Mouse (Mus musculus): ENCODE results near the gene Pitpnm1. TPM values are rescaled to one million over a fixed set of nuclear protein-coding genes. Genes with fewer than 3 reads are reported as not detected.

Gene Pitpnm1
- total and polyA plus RNA-seq, 3 experiments: 25.3 to 51.2 TPM; not detected in 1

GRCm38 (mm10) chr19:4051741-4052515 lies 47.9 kb upstream of the Pitpnm1 start:
- Histone ChIP-seq H3K9ac (ENCODE audit: control insufficient read depth, low read depth, low read length, poor library complexity, severe bottlenecking) (no peak overlapping the region), H3K36me3 (ENCODE audit: control insufficient read depth in 1 of 2, insufficient read depth in 2 of 2, low read length in 2 of 2) (peaks cover 0 to under 1% of the 10 kb centered on the region in 2 experiments; a peak in 1 of 4 replicates), H3K27me3 (ENCODE audit: control insufficient read depth in 1 of 2, insufficient read depth in 2 of 2, low read length in 2 of 2) (peaks cover 0 to 3% of the 10 kb centered on the region in 2 experiments; a peak in 1 of 4 replicates), H3K4me3 (ENCODE audit: control insufficient read depth in 1 of 2, insufficient read depth in 1 of 2, low read depth in 2 of 2, low read length in 2 of 2) (no peak overlapping the region), H3K4me1 (ENCODE audit: control insufficient read depth in 1 of 2, insufficient read depth in 2 of 2, low read length in 2 of 2) (peaks cover 0 to 3% of the 10 kb centered on the region in 2 experiments; a peak in 1 of 4 replicates), H3K27ac (ENCODE audit: control insufficient read depth, low read depth, low read length) (no peak overlapping the region), H3K9me3 (replicated peaks; ENCODE audit: insufficient read depth, low read length) (no peaks in the 10 kb centered on the region), H3K79me2 (ENCODE audit: control insufficient read depth, insufficient read depth, low read length, poor library complexity) (no peaks in the 10 kb centered on the region)
- TF ChIP-seq ETS1 (IDR thresholded peaks at IDR 0.05; ENCODE audit: low read depth, low read length): no peak
- TF ChIP-seq SMC3 (IDR thresholded peaks at IDR 0.05; ENCODE audit: low read depth, low read length): peak; percentile 88
- peak; percentile 64 for TF ChIP-seq ZC3H11A (IDR thresholded peaks at IDR 0.05; ENCODE audit: low read depth, low read length)
- no peak for TF ChIP-seq RCOR1 (IDR thresholded peaks at IDR 0.05; ENCODE audit: low read depth, low read length)
- peak; percentile 61 for TF ChIP-seq RAD21 (IDR thresholded peaks at IDR 0.05; ENCODE audit: low read depth, low read length)
- TF ChIP-seq CHD2 (IDR thresholded peaks at IDR 0.05; ENCODE audit: low read length): no peak
- peak; percentile 78 to 90 (median 82) for TF ChIP-seq CTCF (IDR thresholded peaks at IDR 0.05 in 2 of 3, conservative IDR thresholded peaks at IDR 0.05 in 1 of 3; ENCODE audit: control insufficient read depth in 1 of 3, insufficient read depth in 1 of 3, low read depth in 2 of 3, low read length in 3 of 3, poor library complexity in 1 of 3, severe bottlenecking in 1 of 3)
- no peak for TF ChIP-seq POLR2A (IDR thresholded peaks at IDR 0.05; ENCODE audit: control insufficient read depth in 1 of 2, insufficient read depth in 1 of 2, low read depth in 1 of 2, low read length in 2 of 2, poor library complexity in 1 of 2)
- no peak for TF ChIP-seq ZKSCAN1 (IDR thresholded peaks at IDR 0.05; ENCODE audit: low read depth, low read length)
- TF ChIP-seq POLR2AphosphoS2 (IDR thresholded peaks at IDR 0.05; ENCODE audit: low read length): no peak
- no peak for TF ChIP-seq GATA1 (IDR thresholded peaks at IDR 0.05; ENCODE audit: low read depth, low read length)
- DNase-seq (ENCODE audit: low read depth, low spot score): peak; percentile 66

- no peak for TF ChIP-seq HCFC1 (IDR thresholded peaks at IDR 0.05; ENCODE audit: low read depth, low read length)
- TF ChIP-seq USF2 (IDR thresholded peaks at IDR 0.05; ENCODE audit: borderline replicate concordance in 1 of 2, insufficient read depth in 1 of 2, low read depth in 1 of 2, low read length in 2 of 2): no peak
- TF ChIP-seq MAZ (IDR thresholded peaks at IDR 0.05; ENCODE audit: low read depth, low read length): no peak
- TF ChIP-seq MAX (IDR thresholded peaks at IDR 0.05; ENCODE audit: low read length): no peak
- no peak for TF ChIP-seq GATA1 (IDR thresholded peaks at IDR 0.05; ENCODE audit: low read depth, low read length)
- no peak for TF ChIP-seq ZKSCAN1 (IDR thresholded peaks at IDR 0.05; ENCODE audit: low read depth, low read length)
- TF ChIP-seq CTCF (IDR thresholded peaks at IDR 0.05 in 2 of 3, conservative IDR thresholded peaks at IDR 0.05 in 1 of 3; ENCODE audit: control insufficient read depth in 1 of 3, insufficient read depth in 1 of 3, low read depth in 2 of 3, low read length in 3 of 3, poor library complexity in 1 of 3, severe bottlenecking in 1 of 3): no peak
- TF ChIP-seq GABPA (IDR thresholded peaks at IDR 0.05; ENCODE audit: low read depth, low read length): no peak
- no peak for TF ChIP-seq E2F4 (IDR thresholded peaks at IDR 0.05; ENCODE audit: borderline replicate concordance, low read depth, low read length)
- no peak for TF ChIP-seq ZC3H11A (IDR thresholded peaks at IDR 0.05; ENCODE audit: low read depth, low read length)
- no peak overlapping the region for H3K27ac ChIP-seq (ENCODE audit: control insufficient read depth, low read depth, low read length)
- H3K79me2 ChIP-seq (ENCODE audit: control insufficient read depth, insufficient read depth, low read length, poor library complexity): no peaks in the 10 kb centered on the region
- no peaks in the 10 kb centered on the region for H3K4me1 ChIP-seq (ENCODE audit: control insufficient read depth in 1 of 2, insufficient read depth in 2 of 2, low read length in 2 of 2)
- no peaks in the 10 kb centered on the region for H3K9me3 ChIP-seq (replicated peaks; ENCODE audit: insufficient read depth, low read length)
- H3K36me3 ChIP-seq (ENCODE audit: control insufficient read depth in 1 of 2, insufficient read depth in 2 of 2, low read length in 2 of 2): no peaks in the 10 kb centered on the region
- peaks cover 0 to 3% of the 10 kb centered on the region in 2 experiments; a peak in 1 of 4 replicates for H3K27me3 ChIP-seq (ENCODE audit: control insufficient read depth in 1 of 2, insufficient read depth in 2 of 2, low read length in 2 of 2)
- no peak overlapping the region for H3K9ac ChIP-seq (ENCODE audit: control insufficient read depth, low read depth, low read length, poor library complexity, severe bottlenecking)
- no peak overlapping the region for H3K4me3 ChIP-seq (ENCODE audit: control insufficient read depth in 1 of 2, insufficient read depth in 1 of 2, low read depth in 2 of 2, low read length in 2 of 2)
- no peak for DNase-seq (ENCODE audit: low read depth, low spot score)
Observed at GRCm38 (mm10) chr19:4052516-4053030, 47.2 kb upstream of the Pitpnm1 start.
